Mouse (Mus musculus) heart, postnatal 10 days (tissue): ENCODE results near the gene Hnrnph2. TPM values are rescaled to one million over a fixed set of nuclear protein-coding genes. Genes with fewer than 3 reads are reported as not detected.

Experiments
- DNase-seq, 2 experiments: peaks; one replicate each; pipeline ENCODE4 v3.0.0; 2021
- intact Hi-C: fragments of 180-260 bp; cut with DNase I; formaldehyde crosslinking; loops from one replicate; pipeline ENCODE4 v1.15.1; 2025
- total RNA-seq, 2 experiments: library from RNA; stranded (reverse); gene quantifications; 2 replicates each; pipeline ENCODE4 v1.2.3; 2021

Gene Hnrnph2
- total RNA-seq, 2 experiments from 2014 or later = 91.6 to 94.5 TPM

DNA sequence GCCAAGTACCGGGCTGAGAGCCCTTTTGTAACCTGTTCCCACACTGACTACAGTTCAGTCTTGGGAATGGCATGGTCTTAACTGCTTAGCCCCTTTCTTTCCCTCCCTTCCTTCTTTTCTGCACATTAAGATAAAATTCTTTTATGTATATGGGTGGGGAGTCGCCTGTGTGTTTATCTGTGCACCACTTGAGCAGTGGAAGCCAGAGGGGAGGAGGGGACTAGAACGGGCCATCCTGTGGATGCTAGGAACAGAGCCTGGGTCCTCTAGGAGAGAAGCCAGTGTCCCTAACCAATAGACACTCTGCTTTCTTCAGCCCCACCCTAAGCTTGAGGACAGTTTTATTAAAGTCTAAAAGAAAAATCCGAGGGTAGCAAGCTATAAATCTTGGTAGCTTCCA is 10.0 kb downstream of the Hnrnph2 start:
- intact Hi-C loops = loop anchor here (5.0 kb wide), 4 partner anchors 36 to 301 kb away; partner anchors contain the start of genes Armcx1 and Armcx4

DNA sequence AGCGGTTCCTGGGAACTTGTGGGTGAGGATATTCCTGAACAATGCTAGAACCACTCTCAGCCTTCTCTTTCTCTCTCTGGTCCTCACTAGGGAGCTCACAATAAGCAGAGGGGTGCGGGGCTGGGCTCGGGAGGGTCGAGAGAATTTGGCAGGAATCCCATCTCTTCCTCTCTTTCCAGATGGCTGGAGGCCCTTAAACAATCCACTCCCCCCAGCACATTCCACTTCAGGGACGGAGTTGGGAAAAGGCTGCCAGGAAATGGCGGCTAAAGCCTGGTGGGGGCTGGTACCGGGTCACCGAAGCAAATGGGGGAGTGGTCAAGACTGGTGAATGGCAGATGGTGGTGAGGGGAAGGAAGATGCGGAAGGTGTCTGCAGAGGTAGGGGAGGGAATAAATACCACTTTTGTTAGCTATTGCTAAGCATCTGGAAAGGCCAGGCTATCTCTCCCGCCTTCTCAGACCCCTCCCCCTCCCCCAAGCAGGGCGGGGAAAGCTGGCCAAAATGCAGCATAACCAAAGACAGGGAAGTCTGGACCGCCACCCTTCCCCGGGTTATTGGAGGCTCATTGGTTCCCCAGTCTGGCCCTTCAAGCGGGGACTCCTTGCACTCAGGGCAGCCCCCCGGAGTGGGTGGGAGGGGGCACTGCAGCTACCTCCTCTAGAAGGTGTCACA is 11.4 kb downstream of the Hnrnph2 start:
- intact Hi-C loops = loop anchor here (5.0 kb wide), 4 partner anchors 35 to 300 kb away; partner anchors contain the start of genes Armcx1 and Armcx4
- DNase-seq = peak; percentile 66 to 74

More for the DNA sequence above, 10.0 kb downstream of the Hnrnph2 start:
- DNase-seq = no peak

DNA sequence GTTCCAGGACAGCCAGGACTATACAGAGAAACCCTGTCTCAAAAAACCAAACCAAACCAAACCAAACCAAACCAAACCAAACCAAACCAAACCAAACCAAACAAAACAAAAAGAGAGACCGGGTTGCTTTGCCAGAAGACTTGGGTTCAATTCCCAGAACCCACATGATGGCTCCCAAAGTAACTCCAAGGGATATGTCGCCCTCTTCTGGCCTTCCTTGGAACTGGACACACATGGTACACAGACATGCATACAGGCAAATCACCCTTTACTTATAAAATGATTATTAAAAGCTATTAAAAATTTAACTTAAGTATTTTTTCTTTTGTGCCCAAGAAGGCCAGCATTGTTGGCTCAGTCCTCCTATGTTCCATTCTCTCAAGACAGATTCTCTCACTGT is 13.3 kb downstream of the Hnrnph2 start:
- intact Hi-C loops = loop anchor here (5.0 kb wide), 4 partner anchors 33 to 298 kb away; partner anchors contain the start of genes Armcx1 and Armcx4
- DNase-seq = no peak

DNA sequence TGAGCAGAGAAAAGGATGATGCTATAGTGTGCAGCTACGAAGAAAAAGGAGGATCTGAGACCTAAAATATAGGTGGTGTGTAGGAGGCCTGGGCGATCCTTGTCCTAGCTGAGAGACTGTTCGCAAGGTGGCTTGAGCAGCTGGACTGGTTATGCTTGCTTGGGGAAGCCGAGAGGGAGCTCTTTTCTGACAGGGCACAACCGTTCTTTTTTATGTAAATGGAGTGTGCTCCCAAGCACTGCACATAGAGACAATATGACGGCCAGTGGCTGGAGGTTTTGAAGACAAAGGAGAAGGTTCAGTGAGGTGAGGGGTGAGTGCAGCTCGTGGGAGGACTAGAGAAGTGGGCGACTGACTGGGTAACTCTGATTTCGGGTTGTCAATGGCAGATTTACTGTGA is 18.7 kb downstream of the Hnrnph2 start:
- DNase-seq = no peak
- intact Hi-C loops = no loop called here

DNA sequence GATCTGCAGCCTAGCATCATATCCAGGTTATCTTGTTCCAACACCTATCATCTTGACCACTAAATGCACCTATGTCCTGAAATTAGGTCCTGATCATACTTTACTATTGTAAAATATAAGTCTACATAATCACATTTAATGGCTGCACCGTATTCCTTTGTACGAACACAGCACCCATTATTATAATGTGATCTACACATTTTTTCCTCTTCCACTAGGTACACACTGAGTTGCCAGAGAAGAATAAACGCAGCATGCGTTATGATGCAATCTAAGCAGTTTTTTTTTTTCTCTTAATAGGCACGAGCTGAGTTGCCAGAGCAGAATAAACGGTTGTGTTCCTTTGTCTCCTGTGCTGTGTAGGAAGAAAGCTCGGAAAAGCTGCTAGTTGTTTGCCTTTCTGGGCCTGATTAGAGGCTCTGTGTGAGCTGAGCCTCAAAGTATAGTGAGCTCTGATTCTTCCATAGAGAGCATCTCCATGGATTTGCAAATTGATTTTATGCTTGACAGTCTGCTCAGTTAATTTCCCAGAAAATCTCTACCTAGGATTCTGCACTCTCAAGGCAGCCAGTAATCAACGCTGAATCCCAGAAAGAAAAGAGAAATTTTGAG is 19.4 kb downstream of the Hnrnph2 start:
- intact Hi-C loops = no loop called here

DNA sequence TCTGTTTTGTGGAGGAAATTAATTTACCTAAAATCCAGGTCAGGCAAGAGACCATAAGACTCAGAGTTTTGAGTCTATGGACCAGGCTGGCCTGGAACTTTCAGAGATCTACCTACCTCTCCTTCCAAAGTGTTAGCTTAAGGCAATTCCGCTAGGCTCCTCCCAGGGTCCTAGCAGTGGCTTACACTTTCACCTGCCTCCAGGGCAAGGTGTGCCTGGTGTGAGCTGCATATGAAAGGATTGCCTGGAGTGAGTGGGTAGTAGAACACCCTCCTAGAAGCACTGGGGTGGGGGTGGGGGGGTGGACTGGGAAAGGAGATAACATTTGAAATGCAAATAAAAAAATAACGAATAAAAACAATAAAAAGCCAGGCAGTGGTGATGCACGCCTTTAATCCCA is 20.7 kb downstream of the Hnrnph2 start:
- intact Hi-C loops = no loop called here
- no peak for DNase-seq

More for the DNA sequence above, 19.4 kb downstream of the Hnrnph2 start:
- DNase-seq = no peak

DNA sequence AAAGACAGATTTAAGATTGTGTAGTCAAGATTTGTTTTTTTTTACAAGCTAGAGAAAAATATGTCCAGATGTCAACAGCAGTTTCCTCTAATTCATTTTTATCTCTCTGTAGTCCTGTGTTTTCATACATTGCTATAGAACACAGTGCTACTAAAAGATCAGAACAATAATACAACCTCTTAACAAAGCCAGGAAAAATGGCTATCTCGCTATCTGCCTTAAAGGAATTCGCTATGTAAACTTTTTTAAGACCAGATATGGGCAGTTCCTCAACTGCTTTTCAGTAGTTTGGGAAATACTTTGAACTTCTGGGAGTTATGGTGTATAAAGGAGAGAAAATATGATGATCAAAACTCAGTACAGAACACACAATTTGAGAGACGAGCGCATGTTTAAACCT is 22.4 kb downstream of the Hnrnph2 start:
- intact Hi-C loops = no loop called here
- DNase-seq = no peak

DNA sequence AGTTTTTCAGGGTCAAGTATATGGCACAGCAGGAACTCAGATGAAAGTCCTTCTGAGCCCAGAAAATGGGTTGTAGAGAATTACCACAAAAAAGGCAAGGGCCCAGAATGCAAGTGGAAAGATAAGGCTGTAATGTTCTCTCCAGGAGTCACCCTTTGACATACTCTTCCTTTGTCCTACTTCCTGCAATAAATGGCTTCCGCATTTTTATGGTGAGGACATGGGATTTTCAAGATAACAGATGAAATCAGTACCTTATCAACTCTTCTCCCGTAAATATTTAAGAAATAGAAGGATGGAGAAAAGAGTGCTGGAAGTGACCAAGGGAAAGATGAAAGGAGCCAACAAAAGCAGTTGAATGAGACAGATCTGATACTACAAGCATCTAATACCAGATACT is 27.2 kb downstream of the Hnrnph2 start:
- no peak for DNase-seq
- intact Hi-C loops = no loop called here

DNA sequence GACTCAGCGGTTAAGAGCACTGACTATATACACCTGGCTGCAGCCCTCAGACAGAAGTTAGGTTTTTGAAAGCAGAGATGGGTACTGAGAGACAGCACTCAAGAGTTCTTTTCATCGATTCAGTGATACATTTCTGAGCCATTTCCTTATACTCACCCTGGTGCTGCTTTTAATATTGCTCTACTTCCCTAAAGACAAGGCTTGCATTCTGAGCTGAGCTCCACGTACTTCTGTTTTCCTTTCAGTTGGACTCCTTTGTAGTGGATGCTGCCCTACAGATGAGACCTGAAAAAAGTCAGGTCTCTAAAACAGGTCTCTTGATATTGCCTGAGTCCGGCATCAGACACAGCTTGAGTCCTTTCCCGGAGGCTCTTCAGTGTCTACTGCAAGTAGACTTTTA is 31.7 kb downstream of the Hnrnph2 start:
- DNase-seq = no peak
- intact Hi-C loops = no loop called here

DNA sequence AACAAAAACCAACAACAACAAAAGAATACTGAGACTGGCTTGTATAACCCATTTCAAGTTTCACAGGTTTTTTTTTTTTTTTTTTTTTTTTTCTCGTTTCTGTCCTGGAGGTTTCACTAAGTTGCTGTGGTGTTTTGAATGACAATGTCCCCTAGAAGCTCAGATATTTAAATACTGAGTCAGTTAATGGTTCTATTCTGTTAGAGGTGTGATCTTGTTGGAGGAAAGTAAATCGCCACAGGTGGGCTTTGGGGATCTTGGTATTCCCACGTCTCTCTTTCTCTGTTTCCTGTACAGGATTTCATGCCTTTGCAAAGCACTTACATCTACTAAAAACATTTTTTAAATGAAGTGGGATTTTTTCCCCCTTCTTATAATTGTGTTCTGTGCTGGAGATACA is 34.1 kb downstream of the Hnrnph2 start:
- intact Hi-C loops = no loop called here
- no peak for DNase-seq

DNA sequence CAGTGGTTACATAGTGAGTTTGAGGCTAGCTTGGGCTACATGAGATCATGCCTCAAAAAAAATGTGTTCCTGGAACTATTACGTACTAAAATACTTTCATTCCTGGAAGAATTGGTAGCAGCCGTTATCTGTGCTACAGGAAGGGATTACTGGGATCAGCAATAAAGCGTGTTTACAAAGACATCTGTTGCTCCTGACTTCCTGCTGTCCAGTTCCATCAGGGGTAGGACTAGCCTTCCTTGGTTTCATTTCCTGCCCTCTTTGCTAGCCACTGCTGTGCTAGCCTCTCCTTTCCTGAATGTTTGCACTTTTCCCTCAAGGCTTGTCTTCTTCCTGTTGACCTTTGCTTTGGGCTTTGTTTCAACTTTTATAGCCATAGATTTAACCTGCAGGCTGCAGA is 34.9 kb downstream of the Hnrnph2 start:
- intact Hi-C loops = no loop called here
- peak in 1 of 2 experiments; percentile 5 for DNase-seq

DNA sequence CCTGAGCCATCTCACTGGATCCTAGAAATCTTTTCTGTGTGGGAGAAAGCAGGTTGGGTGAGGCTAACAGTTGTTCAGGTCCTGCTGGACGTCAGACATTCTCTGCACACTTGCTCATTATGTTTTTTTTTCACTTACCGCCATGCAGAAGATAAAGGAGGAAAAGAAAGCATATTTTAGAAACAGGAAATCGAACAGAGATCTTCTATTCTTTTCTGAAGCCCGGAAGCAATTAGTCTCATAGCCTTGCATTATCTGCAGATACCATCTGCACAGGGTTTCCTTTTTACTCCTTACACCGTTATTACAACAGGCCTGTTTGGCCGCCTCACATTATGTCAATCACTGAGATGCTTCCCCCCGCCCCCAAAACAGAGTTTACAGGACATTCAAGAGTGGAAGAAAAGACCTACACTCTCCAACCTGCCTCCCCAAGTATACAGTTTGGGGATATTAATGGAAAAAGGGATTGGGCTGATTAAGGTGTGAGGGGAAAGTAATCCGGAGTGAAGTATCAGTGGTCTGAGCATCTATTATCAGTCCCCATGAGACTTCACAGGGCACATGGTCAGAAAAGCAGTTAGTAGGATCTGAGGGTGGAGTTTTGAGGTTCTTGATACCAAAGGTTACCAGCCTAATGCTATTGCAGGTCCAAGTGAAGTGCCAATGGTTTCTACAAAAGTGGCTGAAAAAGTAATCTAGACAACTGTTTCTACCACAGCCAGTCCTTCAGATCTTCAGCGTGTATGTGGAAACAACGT is 40.2 kb downstream of the Hnrnph2 start:
- intact Hi-C loops = no loop called here
- DNase-seq = peak in 1 of 2 experiments; percentile 4

DNA sequence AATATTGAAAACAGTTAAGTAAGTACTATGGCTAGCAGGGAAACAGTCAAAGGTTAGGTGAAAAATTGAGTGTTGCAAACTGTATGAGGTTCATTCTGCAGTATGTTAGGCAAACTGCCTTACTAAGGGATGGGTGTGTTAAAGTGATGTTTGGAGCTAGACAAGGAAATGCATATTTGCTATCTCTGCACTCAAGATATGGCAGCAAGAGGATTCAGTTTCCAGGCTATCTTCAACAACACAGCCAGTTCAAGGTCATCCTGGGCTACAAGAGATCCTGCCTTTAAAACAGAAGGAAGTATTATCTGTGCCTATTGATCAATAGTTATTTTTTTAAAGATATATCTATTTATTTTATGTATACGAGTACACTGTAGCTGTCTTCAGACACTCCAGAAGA is 45.4 kb downstream of the Hnrnph2 start:
- intact Hi-C loops = loop anchor here (5.0 kb wide), 2 partner anchors 34 to 41 kb away; partner anchors contain the start of gene Armcx4
- no peak for DNase-seq

DNA sequence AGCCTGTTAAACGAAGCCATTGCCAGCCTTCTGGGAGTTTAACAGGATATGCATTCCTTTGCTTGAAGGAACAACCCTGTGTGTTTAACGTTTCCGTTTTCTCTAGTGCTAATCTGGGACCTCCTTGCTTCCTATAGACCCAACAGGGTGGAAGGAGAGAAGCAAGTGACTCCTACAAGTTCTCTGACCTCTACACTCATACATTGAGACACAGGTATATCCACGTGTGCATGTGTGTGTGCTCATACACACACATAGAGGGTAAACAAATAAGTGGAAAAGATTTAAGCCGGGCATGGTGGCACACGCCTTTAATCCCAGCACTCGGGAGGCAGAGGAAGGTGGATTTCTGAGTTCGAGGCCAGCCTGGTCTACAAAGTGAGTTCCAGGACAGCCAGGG is 46.4 kb downstream of the Hnrnph2 start:
- DNase-seq = no peak

DNA sequence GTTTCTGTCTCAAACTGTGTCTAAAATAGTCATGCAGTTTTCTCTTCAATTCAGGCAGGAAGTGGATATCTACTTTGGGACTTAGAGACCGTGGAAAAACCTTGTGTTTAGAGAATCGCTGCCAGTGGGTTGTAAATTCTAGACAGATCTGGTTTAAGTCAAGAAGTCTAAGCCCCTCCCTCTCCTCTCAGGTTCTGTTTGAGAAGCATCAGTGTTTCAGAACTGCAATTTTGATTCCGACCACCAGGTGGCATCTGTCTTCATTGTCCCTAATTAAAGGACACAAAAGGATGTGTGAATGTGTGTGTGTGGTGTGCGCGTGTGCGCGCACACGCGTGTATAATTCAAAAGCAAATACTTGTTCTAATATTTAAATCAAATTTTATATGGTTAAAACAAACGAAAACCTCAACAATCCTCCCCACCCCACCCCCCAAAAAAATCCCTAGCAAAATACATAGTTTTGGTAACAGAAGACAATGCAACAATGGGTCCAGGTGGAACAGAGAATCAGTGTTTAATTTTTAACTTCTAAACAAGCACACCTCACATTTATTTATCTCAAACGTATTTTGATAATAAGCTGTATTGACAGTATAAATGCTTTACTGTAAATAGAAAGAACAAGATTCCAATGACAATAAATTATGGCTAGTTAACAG is 47.2 kb downstream of the Hnrnph2 start:
- intact Hi-C loops = loop anchor here (2.0 to 5.0 kb wide), 4 partner anchors 36 to 265 kb away; partner anchors contain the start of genes Armcx1 and Armcx4
- DNase-seq = peak; percentile 81 to 85

More for the DNA sequence above, 46.4 kb downstream of the Hnrnph2 start:
- intact Hi-C loops = loop anchor here (5.0 kb wide), 2 partner anchors 35 to 40 kb away; partner anchors contain the start of gene Armcx4

DNA sequence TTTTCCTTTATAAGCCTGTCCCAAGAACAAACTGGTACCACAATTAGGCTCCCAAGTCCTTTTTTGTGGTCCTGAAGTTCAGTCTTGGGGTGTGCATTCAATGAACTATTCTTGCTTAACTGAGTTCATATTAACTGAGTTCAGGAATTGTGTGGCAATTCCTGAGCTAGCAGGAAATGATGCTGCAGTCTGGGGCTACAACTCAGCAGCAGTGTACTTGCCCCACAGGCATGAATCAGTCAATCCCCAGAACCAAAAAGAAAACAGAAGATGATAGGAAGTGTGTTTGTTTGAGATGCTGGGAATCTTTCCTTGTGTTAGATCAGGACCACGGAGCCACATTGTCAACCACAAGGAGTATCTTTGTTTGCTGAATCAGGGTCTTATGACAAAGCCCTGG is 51.1 kb downstream of the Hnrnph2 start:
- no peak for DNase-seq
- intact Hi-C loops = no loop called here

Other genes with a start within 250 kb of the Hnrnph2 start
- under 1 TPM; 0.37 to 0.67 TPM for gene Drp2, start 196.6 kb upstream of the Hnrnph2 start, total RNA-seq
- gene Taf7l, start 124.7 kb upstream of the Hnrnph2 start, total RNA-seq = not detected
- gene Timm8a1, start 59.3 kb upstream of the Hnrnph2 start, total RNA-seq = 10 to 100 TPM; 28.7 to 36.0 TPM
- gene Btk, start 17.6 kb upstream of the Hnrnph2 start, total RNA-seq = under 1 TPM; 0.81 to 0.84 TPM
- 100 to 1,000 TPM; 186 TPM for gene Rpl36a, start 15.5 kb upstream of the Hnrnph2 start, total RNA-seq
- gene Gla, start 54 bp upstream of the Hnrnph2 start, total RNA-seq = 1 to 10 TPM; 2.2 to 2.4 TPM
- gene Armcx4, start 85.3 kb downstream of the Hnrnph2 start, total RNA-seq = 10 to 100 TPM; 23.8 to 25.6 TPM
- gene Armcx1, start 116.8 kb downstream of the Hnrnph2 start, total RNA-seq = 10 to 100 TPM; 14.3 to 15.7 TPM
- 1 to 10 TPM; 6.1 to 6.3 TPM for gene Armcx6, start 150.2 kb downstream of the Hnrnph2 start, total RNA-seq
- gene Armcx3, start 155.4 kb downstream of the Hnrnph2 start, total RNA-seq = 10 to 100 TPM; 46.4 to 49.5 TPM
- gene Armcx2, start 208.0 kb downstream of the Hnrnph2 start, total RNA-seq = 10 to 100 TPM; 28.2 to 34.1 TPM